Mouse (Mus musculus): ENCODE data around the gene Arhgef6.

Gene Arhgef6

DNA sequence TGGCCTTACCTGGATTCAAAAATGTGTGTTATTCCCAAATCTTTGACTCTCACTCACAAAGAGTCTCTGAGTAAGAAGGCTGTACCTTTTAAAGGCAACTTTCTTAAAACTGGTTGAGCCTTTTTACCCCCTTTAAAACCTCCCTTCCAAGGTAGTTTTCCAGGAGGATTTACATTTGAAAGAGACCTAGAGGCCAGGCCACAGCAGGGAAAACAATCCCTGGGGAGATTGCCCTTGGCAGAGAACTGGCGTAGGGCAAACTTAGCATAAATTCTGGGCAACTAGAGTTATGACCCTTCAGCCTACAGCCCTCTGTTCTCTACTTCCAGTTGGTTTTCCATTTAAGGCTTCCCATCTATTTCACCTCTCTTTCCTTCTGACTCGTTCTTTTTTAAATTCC lies 140.5 kb downstream of the Arhgef6 start:
- no peak for DNase-seq (ENCODE audit: low spot score in 2 of 2)

DNA sequence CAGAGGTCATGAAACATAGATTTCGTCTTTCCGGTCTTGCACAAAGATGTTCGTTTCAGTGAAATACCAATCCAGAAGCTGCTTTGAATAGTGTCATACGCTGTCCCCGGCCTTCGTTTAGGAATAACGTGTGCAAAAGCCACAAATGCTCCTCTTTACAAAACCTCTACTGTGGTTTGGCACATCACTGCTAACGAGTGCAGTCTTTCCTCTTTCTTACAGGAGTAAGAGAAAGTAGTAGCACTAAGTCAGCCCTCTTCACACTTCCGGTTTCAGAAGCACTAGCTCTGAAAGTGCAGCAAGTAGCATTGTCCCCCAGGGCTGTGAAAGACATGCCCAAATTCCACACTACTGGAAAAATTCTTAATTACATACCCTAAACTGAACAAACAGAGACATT lies 142.2 kb downstream of the Arhgef6 start:
- no peak for DNase-seq (ENCODE audit: low spot score in 2 of 2)

DNA sequence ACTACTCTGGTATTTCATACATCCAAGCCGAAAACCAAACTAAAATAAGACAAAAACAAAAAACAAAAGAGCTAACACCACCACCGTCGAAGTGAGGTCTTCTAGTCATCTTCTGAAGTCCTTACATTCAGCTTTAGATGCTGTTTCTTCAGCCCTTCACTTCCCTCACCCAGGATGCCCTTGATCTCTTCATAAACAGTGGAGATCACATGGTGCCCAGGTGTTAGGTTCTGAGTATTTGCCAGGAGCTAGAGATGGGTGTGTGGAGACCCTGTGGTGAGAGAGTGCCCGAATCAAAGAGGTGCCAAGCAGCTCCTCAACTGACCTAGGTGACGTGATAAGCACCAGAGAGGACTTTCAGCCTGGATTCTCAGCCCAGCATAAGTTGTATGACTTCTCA lies 149.2 kb downstream of the Arhgef6 start:
- no peak for DNase-seq (ENCODE audit: low spot score in 2 of 2)

DNA sequence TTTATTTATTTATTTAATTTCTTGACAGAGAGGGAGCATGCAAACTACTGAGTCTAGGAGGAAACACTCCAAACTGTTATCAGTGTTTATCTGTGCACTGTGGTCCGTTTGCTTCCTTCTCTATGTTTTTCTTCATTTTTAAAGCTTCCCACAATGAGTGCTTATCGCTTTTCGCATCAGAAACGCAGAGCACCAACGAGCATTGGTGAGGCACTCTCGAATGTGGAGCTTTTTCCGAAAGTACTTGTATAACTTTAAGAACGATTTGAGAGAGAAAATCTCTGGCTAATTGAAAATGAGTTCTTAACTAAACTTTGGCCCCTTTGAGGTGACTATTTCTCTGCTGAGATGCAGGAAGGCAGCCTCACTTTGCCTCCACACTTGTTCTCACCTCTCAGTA lies 151.2 kb downstream of the Arhgef6 start:
- no peak for DNase-seq (ENCODE audit: low spot score in 2 of 2)

DNA sequence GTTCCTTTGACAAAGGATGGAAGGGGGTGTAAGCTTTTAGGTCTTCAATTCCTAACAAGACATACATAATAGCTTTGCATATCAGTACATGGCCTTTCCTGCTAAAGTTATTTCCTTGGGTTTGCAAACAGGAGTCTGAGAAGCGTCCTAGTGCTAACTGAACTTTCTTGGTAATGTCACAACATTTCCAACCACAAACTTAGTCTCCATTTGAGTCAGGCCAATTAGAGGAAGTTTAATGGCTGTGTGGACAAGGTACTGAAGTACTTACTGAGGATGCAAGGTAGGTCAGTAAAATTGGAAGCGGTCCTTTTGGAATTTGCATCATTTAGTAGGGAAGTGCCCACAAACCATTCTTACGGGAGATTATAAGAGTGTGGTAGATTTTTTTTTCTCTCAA lies 155.2 kb downstream of the Arhgef6 start:
- no peak for DNase-seq (ENCODE audit: low spot score in 2 of 2)

DNA sequence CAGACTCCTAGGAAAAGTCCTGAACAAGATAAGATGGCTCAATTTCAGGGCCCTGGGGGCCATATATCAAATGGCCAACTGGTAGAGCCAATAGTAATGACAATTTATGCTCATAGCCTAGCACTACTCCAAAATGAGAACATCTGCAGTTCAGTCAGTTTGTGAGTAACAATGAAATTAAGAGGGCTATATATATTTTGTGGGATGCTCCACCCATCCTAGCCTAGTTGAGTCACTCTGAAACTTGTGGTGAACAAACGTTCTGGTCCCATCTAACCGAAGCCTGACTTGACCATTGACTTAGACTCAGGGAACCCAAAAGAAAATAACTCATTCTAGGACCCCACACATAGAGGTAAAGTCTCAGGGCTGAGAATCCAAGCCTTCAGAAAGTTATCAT lies 156.1 kb downstream of the Arhgef6 start:
- no peak for DNase-seq (ENCODE audit: low spot score in 2 of 2)

Data from spleen, postnatal 10 days (tissue).